Mouse (Mus musculus) C2C12 (cell line): ENCODE results near the gene Setd3.

Experiments used
- CEBPB ChIP-seq: IDR thresholded peaks from one replicate; pipeline ENCODE4 v1.6.1; 2011; ENCODE audit warnings: low read depth, mild to moderate bottlenecking, control low read depth, moderate library complexity
- CTCF ChIP-seq: IDR thresholded peaks from one replicate; pipeline ENCODE4 v1.5.1; 2011; ENCODE audit not compliant: control insufficient read depth, insufficient read depth, insufficient read length
- FOSL1 ChIP-seq: IDR thresholded peaks from one replicate; pipeline ENCODE4 v1.8.0; 2011; ENCODE audit warnings: mild to moderate bottlenecking, low read length; ENCODE audit not compliant: poor library complexity, insufficient read depth, severe bottlenecking
- MAX ChIP-seq: IDR thresholded peaks from one replicate; pipeline ENCODE4 v1.6.1; 2011; ENCODE audit warnings: mild to moderate bottlenecking, control low read depth
- MYOD1 ChIP-seq: IDR thresholded peaks from one replicate; pipeline ENCODE4 v1.6.1; 2011; ENCODE audit warnings: low read depth; ENCODE audit not compliant: control insufficient read depth, insufficient read length
- MYOG ChIP-seq: IDR thresholded peaks from one replicate; pipeline ENCODE4 v1.6.1; 2011; ENCODE audit not compliant: control insufficient read depth, insufficient read length; ENCODE audit errors: extremely low read depth
- USF1 ChIP-seq: IDR thresholded peaks from one replicate; pipeline ENCODE4 v1.6.1; 2011; ENCODE audit warnings: low read depth, mild to moderate bottlenecking, control low read depth, moderate library complexity

GRCm38 (mm10) chr12:108132450-108133070, 46.6 kb downstream of the Setd3 start:
- TF ChIP-seq CTCF (no peak), MAX (no peak), MYOD1 (no peak), CEBPB (no peak), MYOG (no peak), USF1 (no peak), FOSL1 (no peak)
